Mouse (Mus musculus) lung, postnatal 10 days (tissue): Measurements from ENCODE around the gene Rcan2.
"Not testable (repeated sequence)": the region's sequence is repeated elsewhere in the genome, so short reads cannot be mapped to it uniquely, and the experiment has no call there.

Experiments
- DNase-seq: peaks from one replicate; pipeline ENCODE4 v3.0.0; 2021

The Rcan2 gene

DNA sequence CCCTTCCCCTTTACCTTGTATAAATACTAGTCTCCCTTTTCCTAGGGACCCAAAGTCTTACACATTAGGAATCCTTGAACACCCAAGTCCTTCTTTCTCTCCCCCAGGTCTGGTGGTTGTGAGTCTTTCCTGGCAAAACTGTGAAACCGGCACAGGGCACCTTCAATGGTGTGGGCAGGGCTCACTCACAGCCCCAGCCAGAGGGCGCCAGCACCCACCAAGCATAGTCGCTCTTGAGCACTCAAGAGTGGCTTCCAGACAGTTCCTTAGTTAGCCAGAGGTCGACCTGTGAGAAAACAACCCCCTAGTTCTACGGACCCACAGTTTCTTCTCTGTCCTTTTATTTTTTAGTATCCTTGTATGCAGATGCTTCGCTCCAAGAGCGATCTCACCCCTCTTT, at the start of gene Rcan2:
TSS of gene Rcan2 (plus strand) at position 275 of the 400 bp plus-strand sequence.
- peak; percentile 65 for DNase-seq

DNA sequence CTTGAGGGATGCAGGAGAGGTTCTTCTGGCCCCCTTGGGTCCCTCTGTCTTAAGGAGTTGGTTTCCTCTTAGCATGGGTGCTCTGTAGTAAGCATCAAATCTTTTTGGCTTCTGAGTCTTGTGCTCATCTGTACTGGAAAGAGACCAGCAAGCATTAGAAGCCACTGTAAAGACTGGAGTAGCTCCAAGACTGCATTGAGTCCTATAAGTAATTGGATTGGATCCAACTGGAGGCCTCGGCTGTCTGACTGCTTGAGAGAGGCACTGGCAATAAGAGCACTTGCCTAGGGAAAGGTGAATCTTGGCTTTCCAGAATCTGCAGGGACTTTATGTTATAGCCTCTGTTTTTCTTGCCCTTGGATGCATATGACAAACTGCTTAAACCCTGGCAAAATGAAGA, 48.3 kb upstream of the Rcan2 start:
- DNase-seq: no peak

DNA sequence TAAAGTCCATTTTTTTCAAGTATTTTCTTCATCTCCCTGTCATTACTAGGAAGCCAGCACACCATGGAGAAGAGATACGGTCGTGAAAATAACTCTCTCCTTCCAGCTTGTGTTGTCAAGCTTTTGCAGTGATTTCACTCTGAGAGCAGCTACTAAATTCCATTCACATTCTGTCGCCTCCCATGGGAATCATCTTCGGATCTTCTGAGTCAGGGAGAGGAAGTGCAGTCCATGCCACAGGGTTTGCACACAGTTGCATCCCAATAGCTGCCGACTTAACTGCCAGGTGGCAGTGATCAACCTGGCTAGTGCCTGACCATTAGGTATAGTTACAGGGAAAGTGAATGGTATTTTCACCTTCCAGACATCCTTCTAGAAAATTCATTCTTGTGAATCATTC, 46.5 kb upstream of the Rcan2 start:
- peak; percentile 19 for DNase-seq

DNA sequence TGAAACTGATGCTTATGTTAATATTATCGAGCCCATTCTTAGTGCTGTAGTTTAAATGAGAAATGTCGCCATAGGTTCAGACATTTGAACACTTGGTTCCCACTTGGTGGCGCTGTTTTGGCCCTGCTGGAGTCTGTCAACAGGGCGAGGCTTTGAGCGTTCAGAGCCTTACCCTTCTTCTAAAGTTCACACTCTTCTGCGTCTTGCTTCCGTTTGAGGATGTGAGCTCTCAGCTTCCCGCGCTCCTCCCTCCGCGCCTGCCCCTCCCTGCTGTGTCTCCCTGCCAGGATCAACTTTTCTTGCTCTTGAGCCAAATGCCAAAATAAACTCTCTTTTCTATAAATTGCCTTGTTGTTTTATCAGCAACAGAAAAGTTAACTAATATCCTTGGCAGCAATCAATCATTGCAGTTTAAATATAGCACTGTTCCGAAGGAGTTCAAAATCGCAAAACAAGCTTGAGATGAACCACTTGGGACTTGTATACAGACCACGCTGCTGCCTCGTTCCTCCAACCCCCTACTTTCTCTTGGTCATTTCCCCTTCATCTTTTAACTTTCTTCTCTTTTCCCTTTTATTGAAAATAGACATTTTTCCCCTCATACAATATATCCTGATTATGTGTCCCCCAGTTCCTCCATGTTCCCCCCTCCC, 42.4 kb upstream of the Rcan2 start:
- peak; percentile 70 for DNase-seq

DNA sequence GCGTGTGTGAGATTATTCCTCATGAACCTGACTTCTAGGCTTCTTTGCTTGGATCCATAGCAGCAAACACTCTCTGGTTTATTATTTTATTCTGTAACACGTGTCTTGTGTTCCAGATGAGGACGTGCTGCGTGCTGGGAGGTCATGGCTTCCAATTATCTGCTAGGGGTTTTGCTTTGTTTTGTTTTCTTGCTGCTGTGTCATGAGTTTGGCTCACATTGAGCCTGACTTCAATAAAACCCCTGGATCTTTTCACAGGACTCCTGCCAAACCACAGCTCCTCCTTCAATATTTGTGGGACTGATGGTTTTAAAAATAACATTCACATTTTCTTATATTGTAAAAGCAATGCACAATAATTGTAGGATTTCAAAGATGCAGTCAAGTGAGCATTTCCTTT, 16.6 kb upstream of the Rcan2 start:
- peak; percentile 17 for DNase-seq

DNA sequence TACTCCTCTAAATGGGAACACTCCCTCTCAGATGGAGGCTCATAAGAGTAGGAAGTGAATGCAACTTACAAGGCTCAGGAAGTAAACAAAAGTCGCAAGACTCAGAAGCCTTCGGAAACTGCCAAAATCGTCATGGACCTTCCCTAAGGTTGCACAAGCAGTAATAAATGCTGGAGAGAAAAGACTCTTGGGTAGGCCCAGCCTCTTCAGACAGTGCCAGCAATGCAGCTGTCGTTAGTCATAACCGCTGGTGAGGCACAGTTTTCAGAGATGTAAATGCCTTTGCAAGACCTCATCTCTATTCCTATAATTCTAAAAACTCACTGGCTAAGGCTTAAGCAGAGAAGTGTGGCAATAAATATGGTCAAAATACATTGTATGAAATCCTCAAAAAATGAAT, 12.9 kb upstream of the Rcan2 start:
- DNase-seq: no peak

DNA sequence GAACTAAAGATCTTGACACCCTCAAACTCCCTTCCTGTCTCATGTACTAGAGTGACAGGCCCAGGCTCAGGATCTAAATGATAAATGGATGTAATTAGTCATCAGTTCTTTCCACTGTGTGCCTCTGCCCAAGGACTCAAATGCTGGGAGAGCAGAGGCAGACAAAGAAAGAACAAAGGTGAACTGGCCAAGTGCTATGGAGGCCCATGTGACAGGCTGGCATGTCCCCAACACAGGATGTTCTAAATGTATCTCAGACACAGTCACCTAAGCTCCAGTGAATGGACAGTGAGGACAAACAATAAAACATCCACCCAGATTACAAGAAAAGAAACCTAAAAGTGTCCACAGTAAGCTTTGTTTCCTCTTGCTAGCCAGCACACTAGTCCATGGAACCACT, 11.8 kb upstream of the Rcan2 start:
- DNase-seq: no peak

DNA sequence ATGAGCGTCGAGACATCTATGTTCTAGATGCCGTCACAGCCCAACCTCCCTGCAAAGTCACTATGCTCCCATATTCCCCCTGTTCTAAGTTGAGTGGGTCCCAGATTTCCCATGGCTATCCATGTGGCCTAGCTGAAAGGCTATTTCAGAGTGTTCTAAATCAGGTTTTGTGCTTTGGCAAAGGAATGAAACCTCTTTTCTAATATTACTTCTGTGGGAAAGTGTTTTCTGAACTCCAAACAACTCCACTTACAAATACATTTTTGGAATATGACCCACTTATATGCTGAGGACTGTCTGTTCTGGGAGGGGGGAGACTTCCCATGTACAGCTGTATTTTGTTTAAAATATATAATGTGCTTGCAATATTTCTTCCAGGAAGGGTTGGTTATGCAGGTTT, 9.4 kb upstream of the Rcan2 start:
- no peak for DNase-seq

DNA sequence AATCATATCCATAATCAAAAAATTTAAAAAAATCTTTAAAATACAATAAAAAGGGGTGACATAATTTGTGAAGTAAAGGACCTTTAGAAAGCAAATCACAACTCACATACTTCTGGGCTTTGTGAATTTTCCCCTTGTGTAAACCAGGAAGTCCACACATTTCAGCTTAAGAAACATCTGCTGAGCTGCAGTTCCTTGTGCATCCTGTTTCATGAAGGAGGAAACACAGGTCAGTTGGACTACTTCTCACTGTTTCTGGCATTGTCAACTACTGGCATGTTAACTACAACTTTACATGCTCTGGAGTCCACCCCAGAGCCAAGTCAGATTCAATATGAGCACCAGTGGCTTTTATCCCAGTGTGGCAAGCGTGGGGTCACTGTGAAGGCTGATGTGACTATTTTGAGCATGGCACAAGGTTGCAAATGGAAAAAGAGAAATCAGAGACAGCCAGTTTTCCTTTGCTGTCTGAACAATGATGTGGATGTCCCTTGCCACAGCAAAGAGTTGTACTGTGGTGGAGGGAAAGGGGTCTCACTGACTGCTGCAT, 6.3 kb upstream of the Rcan2 start:
- DNase-seq: no peak

DNA sequence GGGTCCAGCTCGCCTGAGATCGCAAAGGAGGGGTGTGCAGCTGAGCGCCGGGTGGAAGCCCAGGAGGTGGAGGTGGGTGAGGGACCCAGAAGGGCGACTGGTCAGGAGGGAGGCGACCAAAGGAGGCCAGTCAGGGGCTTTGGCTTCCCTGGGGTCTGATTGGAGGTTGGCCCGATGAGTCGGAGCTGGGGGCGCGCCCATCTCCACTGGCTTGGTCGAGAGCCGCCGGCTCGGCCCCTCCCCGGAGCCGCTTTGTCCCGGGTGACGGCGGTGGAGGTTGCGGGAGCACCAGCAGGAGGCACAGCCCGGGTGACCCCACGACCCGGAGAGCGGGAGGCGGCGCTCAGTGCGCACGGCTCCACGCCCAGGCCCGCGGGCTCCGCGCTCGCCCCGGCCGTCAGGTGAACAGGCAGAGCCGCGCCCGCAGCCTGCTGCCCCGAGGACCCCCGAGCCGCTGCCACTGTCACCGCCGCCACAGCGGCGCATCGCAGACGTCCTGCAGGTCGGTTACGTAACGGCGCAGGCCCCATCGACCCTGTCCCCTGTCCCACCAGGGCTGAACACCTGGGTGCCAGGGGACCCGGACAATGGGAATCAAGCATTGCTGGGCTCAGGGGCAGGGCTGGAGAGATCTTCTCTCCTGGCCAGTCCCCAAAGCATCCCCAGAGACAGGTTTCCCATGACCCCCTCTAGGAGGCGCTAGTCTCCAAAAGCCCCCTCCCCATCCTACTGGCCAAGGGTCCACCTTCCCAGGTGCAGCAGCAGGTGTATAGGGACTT, 633 bp downstream of the Rcan2 start:
- DNase-seq: peak; percentile 69

DNA sequence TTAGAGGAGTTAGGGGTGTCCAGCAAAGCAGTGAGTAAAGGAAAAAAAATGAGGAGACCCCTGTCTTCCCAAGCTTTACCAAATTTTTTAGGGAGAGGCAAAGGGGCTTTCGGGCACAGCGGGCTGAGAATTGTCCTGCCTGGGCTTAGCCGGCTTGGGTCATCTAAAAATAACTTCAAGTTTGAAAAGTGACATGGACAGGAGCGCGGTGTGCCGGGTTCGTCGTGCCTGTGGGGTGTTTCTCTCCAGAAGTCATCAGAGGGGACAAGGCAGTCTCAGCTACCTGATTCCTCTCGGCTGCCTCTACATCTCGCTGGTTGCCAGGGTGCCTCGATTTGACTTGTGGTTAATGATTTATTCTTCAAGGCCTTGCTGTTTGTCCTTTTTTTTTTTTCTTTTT, 1.3 kb downstream of the Rcan2 start:
- no peak for DNase-seq

DNA sequence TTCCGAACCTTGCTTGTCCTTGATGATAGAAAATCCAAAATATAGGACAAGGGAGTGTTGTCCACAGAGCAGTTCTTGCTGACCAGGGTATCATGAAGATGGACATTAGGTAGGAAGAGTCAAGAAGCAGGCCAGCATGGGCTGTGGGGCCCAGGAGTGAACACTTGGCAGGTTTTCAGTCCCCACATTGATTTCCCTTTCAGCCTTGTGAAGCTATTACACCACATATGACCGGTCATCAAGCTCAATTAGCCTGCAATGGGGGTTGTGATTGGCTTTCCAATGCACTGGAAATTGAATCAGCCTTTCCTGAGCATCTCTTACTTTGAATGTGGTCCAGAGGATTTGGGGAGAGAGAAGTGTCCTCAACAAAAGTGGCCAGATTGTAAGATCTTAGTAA, 2.0 kb downstream of the Rcan2 start:
- no peak for DNase-seq

DNA sequence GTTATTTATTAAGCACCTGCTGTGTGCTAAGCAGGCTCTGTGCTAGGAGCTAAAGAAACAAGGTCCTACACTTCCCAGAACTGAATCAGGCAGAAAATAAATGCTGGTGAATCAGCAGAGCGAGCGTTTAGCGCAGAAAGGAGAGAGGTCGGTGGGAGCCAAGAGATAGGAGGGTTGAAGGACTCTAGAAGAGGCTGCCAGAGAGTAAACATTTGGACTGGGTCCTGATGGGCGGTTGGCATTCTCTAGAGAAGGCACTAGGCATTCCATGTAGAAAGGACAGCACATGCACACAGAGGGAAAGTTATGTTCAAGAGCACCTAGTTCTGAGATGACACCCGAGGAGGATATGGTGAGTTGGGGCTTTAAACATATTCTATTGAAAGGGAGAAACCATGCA, 2.6 kb downstream of the Rcan2 start:
- DNase-seq: no peak

DNA sequence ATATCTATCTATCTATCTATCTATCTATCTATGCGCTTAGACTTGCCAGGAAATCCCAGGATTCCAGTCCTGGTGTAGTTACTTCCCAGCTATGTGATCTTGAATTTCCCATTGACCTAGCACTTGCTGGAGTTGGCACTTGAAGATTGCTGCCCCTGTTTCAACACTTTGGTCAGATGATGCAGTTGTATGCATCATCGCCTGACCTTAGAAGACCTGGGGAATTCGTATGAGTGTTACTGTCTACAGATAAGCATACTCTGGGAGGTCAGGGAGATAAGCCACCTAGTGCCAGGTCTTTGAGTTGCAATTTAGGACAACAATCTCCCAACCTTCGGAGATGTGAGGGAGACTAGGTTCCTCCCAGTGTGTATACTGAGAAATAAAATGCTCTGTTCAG, 5.7 kb downstream of the Rcan2 start:
- DNase-seq: no peak

DNA sequence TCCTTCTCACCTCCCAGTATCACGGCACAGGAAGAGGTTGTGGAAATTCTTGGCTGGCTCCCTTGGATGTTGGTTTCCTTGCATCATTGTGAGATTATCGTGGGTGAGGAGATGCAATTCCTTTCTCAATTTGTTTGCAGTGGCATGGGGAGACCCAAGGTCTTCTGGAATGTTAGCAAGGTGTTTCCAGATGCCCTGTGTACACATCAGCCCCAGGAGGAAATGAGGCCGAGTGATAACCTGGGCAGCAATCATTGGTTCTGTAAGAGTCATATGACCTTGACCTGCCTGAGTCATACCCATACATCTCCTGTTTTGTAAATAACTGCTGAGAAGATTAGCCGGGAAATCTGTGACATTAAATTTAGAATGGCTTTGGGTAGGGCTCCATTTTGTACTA, 10.3 kb downstream of the Rcan2 start:
- DNase-seq: no peak

DNA sequence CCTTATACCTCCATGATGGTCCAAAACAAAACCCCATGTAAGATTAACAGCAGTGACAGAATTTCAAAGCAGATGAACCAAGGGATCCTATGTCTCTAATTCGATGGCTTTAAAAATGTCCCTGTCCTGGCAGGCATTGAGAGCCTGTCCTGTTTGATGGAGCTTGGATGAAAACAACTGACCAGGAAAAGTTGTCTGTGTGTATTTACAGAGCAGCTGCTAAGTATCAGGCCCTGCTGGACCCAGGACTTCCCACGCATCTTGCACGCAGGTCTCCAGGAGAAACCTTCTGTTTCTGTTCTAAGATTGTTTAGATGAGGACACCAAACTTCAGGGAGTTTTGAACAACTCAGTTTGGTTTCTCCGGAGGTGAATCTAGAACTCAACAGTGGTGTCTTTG, 14.2 kb downstream of the Rcan2 start:
- no peak for DNase-seq

DNA sequence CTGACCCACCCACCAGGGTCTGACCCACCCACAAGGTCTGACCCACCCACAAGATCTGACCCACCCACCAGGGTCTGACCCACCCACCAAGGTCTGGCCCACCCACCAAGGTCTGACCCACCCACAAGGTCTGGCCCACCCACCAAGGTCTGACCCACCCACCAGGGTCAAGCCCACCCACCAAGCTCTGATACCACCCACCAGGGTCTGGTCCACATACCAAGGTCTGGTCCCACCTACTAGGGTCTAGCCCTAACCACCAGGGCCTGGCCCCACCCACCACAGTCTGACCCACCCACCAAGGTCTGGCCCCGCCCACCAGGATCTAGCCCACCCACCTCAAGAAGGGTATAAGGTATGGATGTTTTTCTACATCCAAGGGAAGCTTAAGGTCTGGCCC, 15.3 kb downstream of the Rcan2 start:
- DNase-seq: no peak

DNA sequence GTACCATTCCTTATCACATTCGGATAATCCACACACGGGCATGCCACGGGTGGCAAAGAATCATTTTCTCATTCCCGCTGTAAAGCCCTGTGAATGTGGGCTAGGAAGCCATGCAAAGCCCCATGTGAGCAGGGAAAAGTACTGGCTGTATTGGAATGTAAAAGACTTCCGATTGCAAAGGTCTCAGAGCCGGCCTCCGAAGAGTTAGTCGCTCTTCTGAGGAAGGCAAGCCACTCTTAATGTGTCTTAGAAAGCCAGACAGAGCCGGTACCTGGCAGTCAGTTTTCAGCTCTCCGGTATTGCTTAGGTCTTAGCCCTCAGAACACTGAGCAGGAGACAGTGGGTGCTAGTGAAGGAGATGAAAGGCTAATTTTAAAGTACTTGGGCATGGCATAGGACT, 16.0 kb downstream of the Rcan2 start:
- no peak for DNase-seq

DNA sequence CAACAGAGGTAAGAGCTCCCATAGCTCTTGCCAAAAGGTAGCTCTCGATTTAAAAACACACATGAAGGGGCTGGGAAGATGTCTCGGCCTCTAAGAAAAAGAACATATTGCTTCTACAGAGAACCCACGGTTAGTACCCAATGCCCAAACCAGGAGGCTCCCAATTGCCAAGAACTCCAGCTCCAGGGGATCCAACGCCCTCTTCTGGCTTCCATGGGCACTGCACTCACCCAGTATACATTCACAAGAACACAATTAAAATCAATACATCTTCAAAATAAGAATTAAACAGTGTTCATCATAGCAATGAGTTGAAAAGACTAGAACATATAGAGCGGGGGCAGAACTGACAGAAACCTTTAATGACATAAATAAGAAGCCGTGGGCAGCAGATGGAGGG, 17.2 kb downstream of the Rcan2 start:
- DNase-seq: no peak

DNA sequence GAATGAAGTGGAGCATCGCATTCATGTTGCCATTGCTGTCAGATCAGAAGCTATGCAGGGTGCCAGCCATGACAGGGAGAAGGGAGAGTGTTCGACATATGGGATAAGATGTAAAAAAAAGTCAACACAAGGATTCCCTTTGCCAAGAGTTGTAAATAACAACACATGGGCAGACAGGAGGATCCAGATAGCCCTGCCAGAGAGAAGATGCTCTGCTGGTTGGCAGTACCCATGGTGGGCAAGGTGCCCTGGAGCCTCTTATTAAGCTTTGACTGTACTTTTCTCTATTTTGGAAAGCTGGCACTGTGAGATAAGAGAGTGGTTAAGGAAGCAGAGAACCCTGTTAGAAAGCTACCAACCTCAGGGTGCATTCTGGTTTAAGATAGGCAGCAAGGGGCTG, 19.8 kb downstream of the Rcan2 start:
- no peak for DNase-seq

DNA sequence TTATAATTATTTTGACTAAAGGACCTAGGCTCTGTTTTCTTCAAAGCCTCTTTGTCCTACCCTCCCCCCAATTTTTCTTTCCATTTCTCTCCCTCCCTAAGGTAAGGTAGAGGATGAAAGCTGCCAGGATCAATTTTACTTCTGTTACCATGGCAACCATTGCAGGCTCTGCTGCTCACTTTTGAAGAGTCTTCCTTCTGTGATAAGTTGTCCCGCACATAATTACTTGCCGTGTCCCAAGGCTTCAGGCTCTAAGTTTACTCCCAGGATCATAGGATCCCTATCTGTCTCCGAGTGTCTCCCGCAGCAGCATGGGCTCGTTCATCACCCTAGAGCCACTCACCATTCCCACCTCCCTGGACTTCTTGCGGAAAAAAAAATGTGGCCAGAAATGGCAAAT, 21.1 kb downstream of the Rcan2 start:
- no peak for DNase-seq

DNA sequence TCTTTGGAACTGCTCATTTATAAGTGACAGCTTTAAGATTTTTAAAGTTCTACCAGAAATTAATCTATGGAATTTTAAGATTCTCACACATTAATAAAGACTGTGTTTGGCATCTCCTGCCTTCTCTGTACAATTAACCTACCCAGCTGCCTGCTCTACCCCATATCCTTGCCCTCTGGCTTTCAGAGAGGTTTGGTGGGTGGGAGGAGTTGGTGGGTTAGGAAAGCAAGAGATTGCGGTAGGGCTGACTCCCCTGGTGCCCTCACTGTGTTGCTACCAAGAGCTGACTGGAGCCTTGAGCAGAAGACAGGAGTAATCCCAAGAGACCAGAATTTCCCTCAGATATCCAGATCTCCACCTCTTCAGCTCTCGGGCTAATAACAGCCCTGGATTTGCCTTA, 21.5 kb downstream of the Rcan2 start:
- no peak for DNase-seq

DNA sequence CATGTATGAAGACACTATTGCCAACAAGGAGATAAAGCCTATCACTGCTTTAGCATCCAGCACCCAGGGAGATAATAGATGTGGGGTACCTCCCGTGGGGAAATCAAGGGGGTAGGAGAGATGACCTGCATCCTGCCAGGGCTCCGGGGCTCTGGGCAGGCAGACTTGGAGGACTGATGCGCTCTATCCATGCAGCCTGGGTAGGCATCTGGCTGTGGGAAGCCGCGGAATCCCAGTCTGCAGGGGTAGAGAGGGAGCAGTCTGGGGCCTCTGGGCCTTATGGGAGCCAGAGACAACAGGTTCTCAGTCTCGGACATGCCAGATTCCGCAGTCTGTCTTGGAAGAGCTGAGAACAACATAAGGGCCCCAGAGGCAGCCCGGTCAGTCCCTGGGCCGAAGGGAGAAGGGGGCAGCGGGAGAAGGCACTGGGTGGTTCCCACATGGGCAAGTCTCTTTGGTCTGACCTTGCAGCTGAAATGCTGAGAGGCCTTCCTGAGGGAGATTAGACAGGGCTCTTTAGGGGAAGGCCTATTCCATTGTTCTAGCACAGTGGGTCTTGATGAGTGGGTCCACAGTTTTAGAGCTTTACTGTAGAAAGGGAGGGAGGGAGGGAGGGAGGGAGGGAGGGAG, 23.7 kb downstream of the Rcan2 start:
- no peak for DNase-seq

DNA sequence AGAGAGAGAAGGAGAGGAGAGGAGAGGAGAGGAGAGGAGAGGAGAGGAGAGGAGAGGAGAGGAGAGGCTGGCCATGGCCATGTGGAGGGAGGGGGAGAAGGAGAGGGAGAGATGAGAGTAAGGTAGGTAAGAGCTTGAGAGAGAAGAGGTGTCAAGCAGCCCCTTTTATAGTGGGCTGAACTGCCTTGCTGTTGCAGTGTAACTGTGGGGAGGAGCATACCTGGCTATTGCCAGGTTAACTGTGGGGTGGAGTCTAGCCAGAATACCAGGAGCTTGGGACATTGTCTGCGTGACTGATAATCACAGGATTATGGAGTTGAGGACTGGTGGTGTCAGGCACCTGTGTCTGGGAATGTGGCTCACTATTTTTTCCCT, 24.2 kb downstream of the Rcan2 start:
- not testable (repeated sequence) for DNase-seq
